Mouse (Mus musculus) spleen, adult 2 months (tissue): ENCODE data around the gene Arf6.

Experiments
- CTCF ChIP-seq: fragments of 200-500 bp; IDR thresholded peaks from 2 replicates; pipeline ENCODE4 v1.5.1; 2011; ENCODE audit warnings: mild to moderate bottlenecking, inconsistent platforms; ENCODE audit not compliant: insufficient read depth, insufficient read length, insufficient replicate concordance; ENCODE audit errors: extremely low read depth
- POLR2A ChIP-seq: fragments of 200-500 bp; IDR thresholded peaks from 2 replicates; pipeline ENCODE4 v1.6.1; 2011; ENCODE audit warnings: low read depth, low read length, inconsistent platforms

- TF ChIP-seq POLR2A, result no peak
- no peak for TF ChIP-seq CTCF
Observed at GRCm38 (mm10) chr12:69419017-69419605, 47.2 kb downstream of the Arf6 start.
